Mouse (Mus musculus) kidney, adult 2 months (tissue): Measurements from ENCODE around the gene Epn1.

Experiments used
- CTCF ChIP-seq: fragments of 200-500 bp; conservative IDR thresholded peaks from 2 replicates; pipeline ENCODE4 v1.5.1; 2011; ENCODE audit warnings: low read depth, mild to moderate bottlenecking, control low read depth, low read length, moderate library complexity, mixed read lengths; ENCODE audit not compliant: insufficient read depth, insufficient read length
- POLR2A ChIP-seq: fragments of 200-500 bp; IDR thresholded peaks from one replicate; pipeline ENCODE4 v1.6.1; 2011; ENCODE audit warnings: low read depth, low read length, control low read depth

DNA sequence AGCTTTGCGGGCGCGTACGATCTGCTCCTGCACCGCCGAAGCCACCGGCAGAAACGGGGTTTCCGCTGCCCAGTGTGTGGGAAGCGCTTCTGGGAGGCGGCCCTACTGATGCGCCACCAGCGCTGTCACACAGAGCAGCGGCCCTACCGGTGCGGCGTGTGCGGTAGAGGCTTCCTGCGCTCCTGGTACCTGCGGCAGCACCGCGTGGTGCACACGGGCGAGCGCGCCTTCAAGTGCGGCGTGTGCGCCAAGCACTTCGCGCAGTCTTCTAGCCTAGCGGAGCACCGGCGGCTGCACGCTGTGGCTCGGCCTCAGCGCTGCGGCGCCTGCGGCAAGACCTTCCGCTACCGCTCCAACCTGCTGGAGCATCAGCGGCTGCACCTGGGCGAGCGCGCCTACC is 48.5 kb upstream of the Epn1 start:
- no peak for TF ChIP-seq POLR2A
- no peak for TF ChIP-seq CTCF
